Mouse (Mus musculus): ENCODE data around the gene Mx1. TPM values are rescaled to one million over a fixed set of nuclear protein-coding genes. Genes with fewer than 3 reads are reported as not detected.

Mx1 gene
- polyA plus RNA-seq, 1 experiment: 0.81 TPM

- H3K27me3 ChIP-seq (ENCODE audit: control insufficient read depth, insufficient read depth, low read length): no peaks in the 10 kb centered on the region
- H3K4me1 ChIP-seq (ENCODE audit: control insufficient read depth, insufficient read depth, low read length): no peaks in the 10 kb centered on the region
- no peak overlapping the region for H3K27ac ChIP-seq (ENCODE audit: control insufficient read depth, insufficient read depth, low read depth, low read length)
- TF ChIP-seq CTCF (IDR thresholded peaks at IDR 0.05; ENCODE audit: control insufficient read depth, insufficient read depth, insufficient replicate concordance, low read depth, low read length): no peak
- TF ChIP-seq POLR2A (IDR thresholded peaks at IDR 0.05; ENCODE audit: control insufficient read depth, low read depth, low read length): no peak
- no peaks in the 10 kb centered on the region for H3K36me3 ChIP-seq (ENCODE audit: control insufficient read depth, insufficient read depth, low read length)
- H3K4me3 ChIP-seq (ENCODE audit: control insufficient read depth, low read depth, low read length): no peak overlapping the region
Measured at GRCm38 (mm10) chr16:97475581-97475980, 12.9 kb upstream of the Mx1 start.

- no peaks in the 10 kb centered on the region for H3K36me3 ChIP-seq (ENCODE audit: control insufficient read depth, insufficient read depth, low read length)
- no peaks in the 10 kb centered on the region for H3K4me1 ChIP-seq (ENCODE audit: control insufficient read depth, insufficient read depth, low read length)
- TF ChIP-seq POLR2A (IDR thresholded peaks at IDR 0.05; ENCODE audit: control insufficient read depth, low read depth, low read length): no peak
- no peak for TF ChIP-seq CTCF (IDR thresholded peaks at IDR 0.05; ENCODE audit: control insufficient read depth, insufficient read depth, insufficient replicate concordance, low read depth, low read length)
- no peak overlapping the region for H3K4me3 ChIP-seq (ENCODE audit: control insufficient read depth, low read depth, low read length)
- H3K27ac ChIP-seq (ENCODE audit: control insufficient read depth, insufficient read depth, low read depth, low read length): no peak overlapping the region
- no peaks in the 10 kb centered on the region for H3K27me3 ChIP-seq (ENCODE audit: control insufficient read depth, insufficient read depth, low read length)
Measured at GRCm38 (mm10) chr16:97474671-97475070, 12.0 kb upstream of the Mx1 start.

- Histone ChIP-seq H3K27ac (ENCODE audit: control insufficient read depth, insufficient read depth, low read depth, low read length) (no peak overlapping the region), H3K4me1 (ENCODE audit: control insufficient read depth, insufficient read depth, low read length) (no peaks in the 10 kb centered on the region), H3K27me3 (ENCODE audit: control insufficient read depth, insufficient read depth, low read length) (no peaks in the 10 kb centered on the region), H3K4me3 (ENCODE audit: control insufficient read depth, low read depth, low read length) (no peak overlapping the region), H3K36me3 (ENCODE audit: control insufficient read depth, insufficient read depth, low read length) (no peaks in the 10 kb centered on the region)
- TF ChIP-seq CTCF (IDR thresholded peaks at IDR 0.05; ENCODE audit: control insufficient read depth, insufficient read depth, insufficient replicate concordance, low read depth, low read length): no peak
- no peak for TF ChIP-seq POLR2A (IDR thresholded peaks at IDR 0.05; ENCODE audit: control insufficient read depth, low read depth, low read length)
Measured at GRCm38 (mm10) chr16:97467993-97468791, 5.5 kb upstream of the Mx1 start.

GRCm38 (mm10) chr16:97467472-97467871 lies 4.8 kb upstream of the Mx1 start:
- H3K4me3 ChIP-seq (ENCODE audit: control insufficient read depth, low read depth, low read length): no peak overlapping the region
- H3K27me3 ChIP-seq (ENCODE audit: control insufficient read depth, insufficient read depth, low read length): no peaks in the 10 kb centered on the region
- no peaks in the 10 kb centered on the region for H3K36me3 ChIP-seq (ENCODE audit: control insufficient read depth, insufficient read depth, low read length)
- no peaks in the 10 kb centered on the region for H3K4me1 ChIP-seq (ENCODE audit: control insufficient read depth, insufficient read depth, low read length)
- no peak for TF ChIP-seq CTCF (IDR thresholded peaks at IDR 0.05; ENCODE audit: control insufficient read depth, insufficient read depth, insufficient replicate concordance, low read depth, low read length)
- TF ChIP-seq POLR2A (IDR thresholded peaks at IDR 0.05; ENCODE audit: control insufficient read depth, low read depth, low read length): no peak
- no peak overlapping the region for H3K27ac ChIP-seq (ENCODE audit: control insufficient read depth, insufficient read depth, low read depth, low read length)

- no peaks in the 10 kb centered on the region for H3K36me3 ChIP-seq (ENCODE audit: control insufficient read depth, insufficient read depth, low read length)
- H3K27me3 ChIP-seq (ENCODE audit: control insufficient read depth, insufficient read depth, low read length): no peaks in the 10 kb centered on the region
- no peaks in the 10 kb centered on the region for H3K4me1 ChIP-seq (ENCODE audit: control insufficient read depth, insufficient read depth, low read length)
- no peak overlapping the region for H3K4me3 ChIP-seq (ENCODE audit: control insufficient read depth, low read depth, low read length)
- TF ChIP-seq CTCF (IDR thresholded peaks at IDR 0.05; ENCODE audit: control insufficient read depth, insufficient read depth, insufficient replicate concordance, low read depth, low read length) (no peak), POLR2A (IDR thresholded peaks at IDR 0.05; ENCODE audit: control insufficient read depth, low read depth, low read length) (no peak)
- H3K27ac ChIP-seq (ENCODE audit: control insufficient read depth, insufficient read depth, low read depth, low read length): no peak overlapping the region
Measured at GRCm38 (mm10) chr16:97466182-97466957, 3.7 kb upstream of the Mx1 start.

- H3K27ac ChIP-seq (ENCODE audit: control insufficient read depth, insufficient read depth, low read depth, low read length): no peak overlapping the region
- TF ChIP-seq CTCF (IDR thresholded peaks at IDR 0.05; ENCODE audit: control insufficient read depth, insufficient read depth, insufficient replicate concordance, low read depth, low read length) (no peak), POLR2A (IDR thresholded peaks at IDR 0.05; ENCODE audit: control insufficient read depth, low read depth, low read length) (no peak)
- no peak overlapping the region for H3K4me3 ChIP-seq (ENCODE audit: control insufficient read depth, low read depth, low read length)
- H3K36me3 ChIP-seq (ENCODE audit: control insufficient read depth, insufficient read depth, low read length): no peaks in the 10 kb centered on the region
- H3K4me1 ChIP-seq (ENCODE audit: control insufficient read depth, insufficient read depth, low read length): no peaks in the 10 kb centered on the region
- no peaks in the 10 kb centered on the region for H3K27me3 ChIP-seq (ENCODE audit: control insufficient read depth, insufficient read depth, low read length)
Measured at GRCm38 (mm10) chr16:97461271-97461670, 1.4 kb downstream of the Mx1 start.

- no peak overlapping the region for H3K27ac ChIP-seq (ENCODE audit: control insufficient read depth, insufficient read depth, low read depth, low read length)
- no peaks in the 10 kb centered on the region for H3K27me3 ChIP-seq (ENCODE audit: control insufficient read depth, insufficient read depth, low read length)
- H3K4me1 ChIP-seq (ENCODE audit: control insufficient read depth, insufficient read depth, low read length): no peaks in the 10 kb centered on the region
- no peaks in the 10 kb centered on the region for H3K36me3 ChIP-seq (ENCODE audit: control insufficient read depth, insufficient read depth, low read length)
- no peak overlapping the region for H3K4me3 ChIP-seq (ENCODE audit: control insufficient read depth, low read depth, low read length)
- TF ChIP-seq POLR2A (IDR thresholded peaks at IDR 0.05; ENCODE audit: control insufficient read depth, low read depth, low read length) (no peak), CTCF (IDR thresholded peaks at IDR 0.05; ENCODE audit: control insufficient read depth, insufficient read depth, insufficient replicate concordance, low read depth, low read length) (no peak)
Measured at GRCm38 (mm10) chr16:97459831-97460230, 2.9 kb downstream of the Mx1 start.

Measured in testis, adult 2 months (tissue).